Mouse (Mus musculus) C2C12 (cell line): ENCODE measurements around the gene Syde1.

Source experiments
- CEBPB ChIP-seq: IDR thresholded peaks from one replicate; pipeline ENCODE4 v1.6.1; 2011; ENCODE audit warnings: low read depth, mild to moderate bottlenecking, control low read depth, moderate library complexity
- CTCF ChIP-seq: IDR thresholded peaks from one replicate; pipeline ENCODE4 v1.5.1; 2011; ENCODE audit not compliant: control insufficient read depth, insufficient read depth, insufficient read length
- FOSL1 ChIP-seq: IDR thresholded peaks from one replicate; pipeline ENCODE4 v1.8.0; 2011; ENCODE audit warnings: mild to moderate bottlenecking, low read length; ENCODE audit not compliant: poor library complexity, insufficient read depth, severe bottlenecking
- MYOD1 ChIP-seq: IDR thresholded peaks from one replicate; pipeline ENCODE4 v1.6.1; 2011; ENCODE audit warnings: low read depth; ENCODE audit not compliant: control insufficient read depth, insufficient read length
- USF1 ChIP-seq: IDR thresholded peaks from one replicate; pipeline ENCODE4 v1.6.1; 2011; ENCODE audit warnings: low read depth, mild to moderate bottlenecking, control low read depth, moderate library complexity

DNA sequence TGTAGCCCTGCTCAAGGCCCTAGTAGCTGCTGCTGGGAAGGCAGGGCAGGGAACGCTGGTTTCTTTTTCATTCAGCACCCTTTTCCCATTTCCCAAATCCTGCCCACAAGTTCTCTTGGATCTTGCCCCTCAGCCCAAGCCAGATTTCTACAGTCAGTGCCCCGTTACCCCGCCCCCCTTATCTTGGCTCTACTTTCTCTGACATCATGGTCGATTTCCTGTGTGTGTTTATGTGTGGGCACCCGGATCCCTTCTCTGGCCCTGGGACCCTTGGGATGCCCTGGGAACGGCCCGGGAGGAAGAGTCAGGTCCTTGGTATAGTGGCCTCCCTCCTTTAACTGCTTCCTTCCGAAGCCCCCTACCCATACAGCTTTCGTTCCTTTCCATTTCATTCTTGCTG is 1.0 kb downstream of the Syde1 start:
- TF ChIP-seq CTCF = no peak
- TF ChIP-seq FOSL1 = no peak
- TF ChIP-seq USF1 = no peak
- no peak for TF ChIP-seq MYOD1
- no peak for TF ChIP-seq CEBPB
